Mouse (Mus musculus): ENCODE measurements around the gene Sgpp1. TPM values are rescaled to one million over a fixed set of nuclear protein-coding genes. Genes with fewer than 3 reads are reported as not detected.
"Not testable (repeated sequence)": the region's sequence is repeated elsewhere in the genome, so short reads cannot be mapped to it uniquely, and the experiment has no call there.

Gene Sgpp1
- total and polyA plus RNA-seq, 2 experiments from 2014 or later = 10.4 to 28.4 TPM

DNA sequence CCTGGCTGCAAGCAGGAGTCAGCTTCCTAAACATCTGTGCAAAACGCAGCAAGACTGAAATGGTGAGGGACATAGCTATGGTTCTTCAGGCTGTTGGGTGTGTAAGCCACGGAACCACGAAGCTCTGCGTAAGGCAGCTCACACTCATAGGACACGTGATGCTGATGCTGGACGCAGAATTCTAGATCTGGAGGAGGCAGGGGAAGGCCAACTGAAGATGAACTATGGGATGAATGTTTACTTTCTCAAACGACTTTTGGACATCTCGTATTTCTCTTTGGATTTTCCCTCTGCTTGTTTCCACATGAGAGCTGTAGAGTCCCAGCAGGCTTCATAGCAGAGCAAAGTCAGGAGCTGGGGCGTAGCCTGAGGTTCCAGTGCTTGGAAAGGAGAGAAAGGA, 21.9 kb downstream of the Sgpp1 start:
- Histone ChIP-seq H3K36me3 (replicated peaks; ENCODE audit: control insufficient read depth, insufficient read depth, low read length) (peaks cover 8% of the 10 kb centered on the region), H3K4me1 (ENCODE audit: control insufficient read depth, insufficient read depth) (no peaks in the 10 kb centered on the region), H3K27me3 (ENCODE audit: control insufficient read depth, insufficient read depth, low read length) (no peaks in the 10 kb centered on the region), H3K4me2 (ENCODE audit: low read depth, low read length) (no peak overlapping the region), H3K9ac (replicated peaks; ENCODE audit: low read depth, low read length) (no peak overlapping the region), H3K9me3 (replicated peaks; ENCODE audit: control insufficient read depth, low read length) (no peaks in the 10 kb centered on the region), H3K4me3 (ENCODE audit: low read depth, low read length) (no peak overlapping the region), H3K27ac (ENCODE audit: low read depth) (no peak overlapping the region)
- DNase-seq (ENCODE audit: low spot score) = no peak
- WGBS = 84% methylated on average over 9 of the region's 9 CpGs
- TF ChIP-seq CTCF (IDR thresholded peaks at IDR 0.05; ENCODE audit: low read depth) = no peak
- no peak for TF ChIP-seq EP300 (IDR thresholded peaks at IDR 0.05; ENCODE audit: low read depth)
- no peak for ATAC-seq (ENCODE audit: insufficient read depth, low read depth)

- ATAC-seq (ENCODE audit: insufficient read depth, low read depth); H3K4me1 ChIP-seq (ENCODE audit: control insufficient read depth, insufficient read depth); DNase-seq (ENCODE audit: low spot score); H3K27me3 ChIP-seq (ENCODE audit: control insufficient read depth, insufficient read depth, low read length); H3K9me3 ChIP-seq (replicated peaks; ENCODE audit: control insufficient read depth, low read length); H3K36me3 ChIP-seq (replicated peaks; ENCODE audit: control insufficient read depth, insufficient read depth, low read length); H3K27ac ChIP-seq (ENCODE audit: low read depth); H3K4me3 ChIP-seq (ENCODE audit: low read depth, low read length); H3K4me2 ChIP-seq (ENCODE audit: low read depth, low read length); H3K9ac ChIP-seq (replicated peaks; ENCODE audit: low read depth, low read length): not testable (repeated sequence)
- WGBS = 86% methylated on average over 7 of the region's 7 CpGs
Measured at GRCm38 (mm10) chr12:75712905-75713304, 22.6 kb downstream of the Sgpp1 start.

- no peak for ATAC-seq (ENCODE audit: insufficient read depth, low read depth)
- TF ChIP-seq CTCF (IDR thresholded peaks at IDR 0.05; ENCODE audit: low read depth) (no peak), EP300 (IDR thresholded peaks at IDR 0.05; ENCODE audit: low read depth) (no peak)
- Histone ChIP-seq H3K9ac (replicated peaks; ENCODE audit: low read depth, low read length) (no peak overlapping the region), H3K4me2 (ENCODE audit: low read depth, low read length) (no peak overlapping the region), H3K4me1 (ENCODE audit: control insufficient read depth, insufficient read depth) (no peaks in the 10 kb centered on the region), H3K27ac (ENCODE audit: low read depth) (no peak overlapping the region), H3K27me3 (ENCODE audit: control insufficient read depth, insufficient read depth, low read length) (no peaks in the 10 kb centered on the region), H3K36me3 (replicated peaks; ENCODE audit: control insufficient read depth, insufficient read depth, low read length) (no peaks in the 10 kb centered on the region), H3K9me3 (replicated peaks; ENCODE audit: control insufficient read depth, low read length) (no peaks in the 10 kb centered on the region), H3K4me3 (ENCODE audit: low read depth, low read length) (no peak overlapping the region)
- 85% methylated on average over 9 of the region's 9 CpGs for WGBS
- DNase-seq (ENCODE audit: low spot score) = no peak
Measured at GRCm38 (mm10) chr12:75710596-75711376, 24.7 kb downstream of the Sgpp1 start.

- H3K9me3 ChIP-seq (replicated peaks; ENCODE audit: control insufficient read depth, low read length) = no peaks in the 10 kb centered on the region
- no peaks in the 10 kb centered on the region for H3K36me3 ChIP-seq (replicated peaks; ENCODE audit: control insufficient read depth, insufficient read depth, low read length)
- 68% methylated on average over 2 of the region's 2 CpGs for WGBS
- no peaks in the 10 kb centered on the region for H3K4me1 ChIP-seq (ENCODE audit: control insufficient read depth, insufficient read depth)
- H3K4me3 ChIP-seq (ENCODE audit: low read depth, low read length) = no peak overlapping the region
- no peak overlapping the region for H3K4me2 ChIP-seq (ENCODE audit: low read depth, low read length)
- H3K27me3 ChIP-seq (ENCODE audit: control insufficient read depth, insufficient read depth, low read length) = no peaks in the 10 kb centered on the region
- no peak overlapping the region for H3K27ac ChIP-seq (ENCODE audit: low read depth)
- DNase-seq (ENCODE audit: low spot score) (no peak), ATAC-seq (ENCODE audit: insufficient read depth, low read depth) (no peak)
- TF ChIP-seq EP300 (IDR thresholded peaks at IDR 0.05; ENCODE audit: low read depth) (no peak), CTCF (IDR thresholded peaks at IDR 0.05; ENCODE audit: low read depth) (no peak)
- no peak overlapping the region for H3K9ac ChIP-seq (replicated peaks; ENCODE audit: low read depth, low read length)
Measured at GRCm38 (mm10) chr12:75709506-75709905, 26.0 kb downstream of the Sgpp1 start.

- H3K4me3 ChIP-seq (ENCODE audit: low read depth, low read length) = no peak overlapping the region
- H3K4me1 ChIP-seq (ENCODE audit: control insufficient read depth, insufficient read depth) = peaks cover 8% of the 10 kb centered on the region
- no peak overlapping the region for H3K27ac ChIP-seq (ENCODE audit: low read depth)
- no peaks in the 10 kb centered on the region for H3K27me3 ChIP-seq (ENCODE audit: control insufficient read depth, insufficient read depth, low read length)
- TF ChIP-seq EP300 (IDR thresholded peaks at IDR 0.05; ENCODE audit: low read depth) (no peak), CTCF (IDR thresholded peaks at IDR 0.05; ENCODE audit: low read depth) (no peak)
- H3K36me3 ChIP-seq (replicated peaks; ENCODE audit: control insufficient read depth, insufficient read depth, low read length) = no peaks in the 10 kb centered on the region
- H3K4me2 ChIP-seq (ENCODE audit: low read depth, low read length) = no peak overlapping the region
- no peaks in the 10 kb centered on the region for H3K9me3 ChIP-seq (replicated peaks; ENCODE audit: control insufficient read depth, low read length)
- WGBS = 85% methylated on average over 7 of the region's 7 CpGs
- DNase-seq (ENCODE audit: low spot score) = no peak
- ATAC-seq (ENCODE audit: insufficient read depth, low read depth) = no peak
- no peak overlapping the region for H3K9ac ChIP-seq (replicated peaks; ENCODE audit: low read depth, low read length)
Measured at GRCm38 (mm10) chr12:75706670-75707069, 28.9 kb downstream of the Sgpp1 start.

DNA sequence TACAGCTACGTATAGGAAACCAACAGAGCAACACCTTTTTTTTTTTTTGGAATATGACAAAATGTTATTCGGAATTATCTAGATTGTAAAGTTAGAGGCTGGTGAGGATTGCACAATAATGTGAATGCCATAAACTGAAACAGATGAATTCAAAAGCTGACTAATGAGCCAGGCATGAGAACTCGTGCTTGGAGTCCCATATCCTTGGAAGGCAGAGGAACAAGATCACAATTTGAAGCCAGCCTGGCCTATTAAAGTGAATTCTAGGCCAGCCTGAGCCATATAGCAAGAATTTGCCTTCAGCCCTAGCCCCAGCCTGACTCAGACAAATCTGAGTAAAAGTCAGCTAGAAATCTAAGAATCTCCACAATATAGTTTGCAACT, 32.8 kb downstream of the Sgpp1 start:
- no peak for DNase-seq (ENCODE audit: low spot score)
- Histone ChIP-seq H3K27ac (ENCODE audit: low read depth) (no peak overlapping the region), H3K4me1 (ENCODE audit: control insufficient read depth, insufficient read depth) (peaks cover 10% of the 10 kb centered on the region), H3K36me3 (replicated peaks; ENCODE audit: control insufficient read depth, insufficient read depth, low read length) (no peaks in the 10 kb centered on the region), H3K9ac (replicated peaks; ENCODE audit: low read depth, low read length) (no peak overlapping the region), H3K9me3 (replicated peaks; ENCODE audit: control insufficient read depth, low read length) (peaks cover 3% of the 10 kb centered on the region; the same call in 1 of the 2 replicates), H3K4me3 (ENCODE audit: low read depth, low read length) (no peak overlapping the region), H3K27me3 (ENCODE audit: control insufficient read depth, insufficient read depth, low read length) (no peaks in the 10 kb centered on the region), H3K4me2 (ENCODE audit: low read depth, low read length) (peak overlapping the region; percentile 69; the same call in 1 of the 2 replicates)
- no peak for ATAC-seq (ENCODE audit: insufficient read depth, low read depth)
- TF ChIP-seq EP300 (IDR thresholded peaks at IDR 0.05; ENCODE audit: low read depth) (no peak), CTCF (IDR thresholded peaks at IDR 0.05; ENCODE audit: low read depth) (no peak)
- 67% methylated on average over 3 of the region's 3 CpGs for WGBS

All from heart, postnatal 0 days (tissue).